Mouse (Mus musculus) thymus, postnatal 36 days (tissue): ENCODE measurements at regions not wholly inside any gene's neighbourhood (a gene's known extent, or its start where the extent isn't known, plus 50 kb on each side); places are given as distances from the start of the nearest gene placed in this dataset.
"Not testable (repeated sequence)": the region's sequence is repeated elsewhere in the genome, so short reads cannot be mapped to it uniquely, and the experiment has no call there.

ENCODE experiments used
- DNase-seq, 2 experiments: peaks; one replicate each; pipeline ENCODE4 v3.0.0; 2022; ENCODE audit warnings: mixed read lengths in 2 of 2

GRCm38 (mm10) chr13:5615327-5615726, 246.0 kb upstream of the Klf6 start:
- no peak for DNase-seq

DNA sequence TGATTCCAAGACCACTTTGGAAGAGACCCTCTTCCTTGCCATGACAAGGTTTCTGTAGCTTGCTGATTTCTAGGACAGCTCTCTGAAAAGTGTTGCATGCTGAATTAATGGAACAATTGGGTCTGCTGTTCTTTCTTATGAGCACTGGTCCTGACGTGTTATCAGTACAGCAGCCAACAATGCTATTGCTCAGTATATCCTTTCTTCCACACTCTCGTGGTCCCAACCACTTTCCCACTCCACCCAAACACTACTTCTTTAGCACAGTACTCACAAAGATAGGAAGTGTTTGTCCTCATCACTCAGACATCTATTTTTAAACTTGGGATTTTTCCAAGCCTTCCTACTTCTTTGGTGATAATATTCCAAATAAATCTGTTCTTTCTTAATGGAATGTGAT, 233.2 kb upstream of the Klf6 start:
- DNase-seq = no peak

- no peak for DNase-seq
Measured at GRCm38 (mm10) chr13:5634960-5635359, 226.3 kb upstream of the Klf6 start.

GRCm38 (mm10) chr13:5641743-5642510, 219.4 kb upstream of the Klf6 start:
- DNase-seq = no peak

DNA sequence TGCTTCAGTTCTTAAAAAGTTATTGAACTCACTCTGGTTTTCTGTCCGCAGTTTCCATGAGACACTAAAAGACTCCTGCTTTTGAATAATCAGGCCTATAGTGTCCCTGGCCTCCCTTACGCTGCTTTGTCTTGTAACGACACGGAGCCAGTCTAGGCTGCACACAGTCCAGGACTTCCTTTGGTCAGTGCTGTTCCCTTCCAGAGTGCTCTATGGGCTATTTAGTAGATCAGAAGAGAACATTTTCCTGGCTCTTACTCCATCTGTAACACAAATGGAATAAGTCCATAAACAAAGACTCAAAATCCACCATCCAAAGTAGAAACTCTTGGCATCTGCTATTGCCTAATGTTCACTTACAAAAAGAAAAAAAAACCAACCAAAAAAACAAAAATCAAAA, 213.0 kb upstream of the Klf6 start:
- DNase-seq = no peak

- no peak for DNase-seq
Measured at GRCm38 (mm10) chr13:5657556-5657955, 203.7 kb upstream of the Klf6 start.

DNA sequence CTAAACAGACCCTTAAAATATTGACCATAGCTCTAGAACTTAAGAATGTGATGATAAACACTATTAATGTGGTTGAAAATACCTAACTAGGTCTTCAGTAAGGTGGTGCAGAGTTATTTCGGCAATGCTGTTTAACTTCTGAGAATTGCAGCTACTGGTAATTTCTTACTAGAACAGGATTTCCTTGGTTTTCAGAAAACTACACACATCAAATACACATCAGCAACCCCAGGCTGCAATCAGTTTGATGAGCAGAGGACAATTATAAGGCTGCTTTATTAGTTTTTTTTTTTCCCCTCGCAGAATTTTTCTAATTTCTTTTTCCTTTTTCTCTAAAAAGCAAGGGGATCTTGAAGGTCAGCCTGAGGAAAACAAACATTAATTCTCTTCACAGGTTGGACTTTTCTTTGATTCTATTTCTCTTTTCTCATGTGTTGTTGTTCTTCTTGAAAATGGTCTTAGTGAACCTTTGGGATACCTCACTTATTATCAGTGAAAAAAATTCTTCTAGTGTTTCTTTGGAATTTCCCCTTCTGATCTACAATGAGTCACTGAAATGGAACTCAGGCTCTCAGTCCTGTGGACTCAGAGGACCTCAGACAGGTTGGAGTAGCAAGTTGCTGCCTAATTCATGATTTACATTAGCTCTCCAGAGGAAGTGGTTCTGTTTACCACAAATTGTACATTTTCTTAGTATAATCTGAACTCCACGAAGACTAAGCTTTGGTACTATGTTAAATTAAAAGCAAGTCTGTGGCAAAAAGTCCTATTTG, 194.9 kb upstream of the Klf6 start:
- DNase-seq = no peak

DNA sequence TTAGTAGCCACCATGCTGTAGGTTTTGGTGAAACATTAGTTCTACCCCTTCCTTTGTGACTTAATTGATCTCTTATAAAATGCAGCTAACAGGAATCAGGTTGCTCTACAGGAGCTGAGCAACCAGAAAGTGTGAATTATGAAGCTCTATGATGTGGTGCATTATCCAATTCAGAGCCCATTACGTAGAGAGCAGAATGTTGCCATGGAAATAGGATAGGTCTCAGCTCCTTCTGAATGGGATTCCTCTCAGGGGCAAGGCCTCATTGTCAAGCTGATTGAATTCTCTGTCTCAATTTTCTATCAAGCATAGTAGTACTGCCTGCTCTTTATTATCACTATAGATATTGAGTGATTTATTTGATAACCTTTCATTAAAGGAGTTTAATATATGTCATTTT, 185.6 kb upstream of the Klf6 start:
- DNase-seq = no peak

GRCm38 (mm10) chr13:5690124-5690523, 171.2 kb upstream of the Klf6 start:
- no peak for DNase-seq

DNA sequence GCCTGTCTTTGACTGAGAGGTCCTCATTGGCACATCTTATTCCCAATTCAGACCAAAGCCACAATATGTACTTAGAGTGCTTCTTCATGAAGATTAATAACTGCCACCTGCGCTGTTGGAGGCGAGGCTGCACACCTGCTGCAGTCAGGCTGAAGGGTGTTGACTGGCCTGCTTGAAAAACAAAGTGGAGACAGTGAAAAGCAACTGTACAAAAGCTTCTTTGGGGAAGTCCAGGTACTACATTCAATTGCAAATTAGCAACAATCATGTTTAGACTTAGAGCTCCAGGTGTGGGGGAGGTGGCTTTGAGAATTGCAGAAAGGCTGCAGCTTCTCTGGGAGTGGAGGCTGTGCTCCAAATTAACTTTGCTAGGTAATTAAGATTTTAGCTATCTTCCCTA, 170.6 kb upstream of the Klf6 start:
- not testable (repeated sequence) for DNase-seq

DNA sequence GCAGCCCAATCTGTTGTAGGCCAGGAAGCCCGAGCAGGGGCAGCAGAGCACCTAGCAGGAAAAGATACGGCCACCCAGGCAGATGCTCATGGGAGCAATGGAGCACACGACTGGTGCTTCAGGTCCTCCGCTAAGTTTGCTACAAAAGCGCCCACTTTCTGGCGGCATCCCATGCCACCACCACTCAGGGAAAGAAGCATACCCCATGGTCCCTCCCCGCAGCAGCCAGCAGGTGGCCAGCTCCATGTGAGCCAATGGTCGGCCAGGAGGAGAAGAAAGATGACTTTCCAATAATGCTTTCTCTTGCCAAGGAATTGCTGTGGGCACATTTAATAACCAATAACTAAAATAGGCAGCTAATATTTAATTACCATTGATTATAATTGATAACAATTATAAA, 166.7 kb upstream of the Klf6 start:
- no peak for DNase-seq

DNA sequence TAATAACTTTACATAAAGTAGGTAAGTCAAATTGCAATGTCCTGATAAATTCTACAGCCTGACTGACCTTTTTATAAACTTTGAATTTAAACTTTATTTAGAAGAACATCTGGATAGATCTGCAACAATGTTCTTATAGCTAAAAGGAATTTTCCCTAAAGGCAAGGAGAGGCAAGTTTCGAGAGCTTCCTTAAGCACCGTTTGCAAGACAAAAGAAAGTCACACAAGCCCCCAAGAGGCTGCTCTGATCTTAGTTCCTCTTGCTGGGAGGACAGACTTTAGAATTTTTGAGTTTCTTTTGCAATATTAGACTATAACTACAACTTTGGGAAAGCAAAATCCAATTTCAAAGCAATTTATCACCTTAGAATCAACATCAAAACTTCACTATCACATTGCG, 165.7 kb upstream of the Klf6 start:
- not testable (repeated sequence) for DNase-seq

GRCm38 (mm10) chr13:5696377-5696776, 164.9 kb upstream of the Klf6 start:
- DNase-seq = no peak

GRCm38 (mm10) chr13:5697329-5697728, 164.0 kb upstream of the Klf6 start:
- DNase-seq = not testable (repeated sequence)

- DNase-seq = no peak
Measured at GRCm38 (mm10) chr13:5702071-5702470, 159.2 kb upstream of the Klf6 start.

- DNase-seq = no peak
Measured at GRCm38 (mm10) chr13:5704991-5705390, 156.3 kb upstream of the Klf6 start.

GRCm38 (mm10) chr13:5711646-5712045, 149.6 kb upstream of the Klf6 start:
- no peak for DNase-seq

DNA sequence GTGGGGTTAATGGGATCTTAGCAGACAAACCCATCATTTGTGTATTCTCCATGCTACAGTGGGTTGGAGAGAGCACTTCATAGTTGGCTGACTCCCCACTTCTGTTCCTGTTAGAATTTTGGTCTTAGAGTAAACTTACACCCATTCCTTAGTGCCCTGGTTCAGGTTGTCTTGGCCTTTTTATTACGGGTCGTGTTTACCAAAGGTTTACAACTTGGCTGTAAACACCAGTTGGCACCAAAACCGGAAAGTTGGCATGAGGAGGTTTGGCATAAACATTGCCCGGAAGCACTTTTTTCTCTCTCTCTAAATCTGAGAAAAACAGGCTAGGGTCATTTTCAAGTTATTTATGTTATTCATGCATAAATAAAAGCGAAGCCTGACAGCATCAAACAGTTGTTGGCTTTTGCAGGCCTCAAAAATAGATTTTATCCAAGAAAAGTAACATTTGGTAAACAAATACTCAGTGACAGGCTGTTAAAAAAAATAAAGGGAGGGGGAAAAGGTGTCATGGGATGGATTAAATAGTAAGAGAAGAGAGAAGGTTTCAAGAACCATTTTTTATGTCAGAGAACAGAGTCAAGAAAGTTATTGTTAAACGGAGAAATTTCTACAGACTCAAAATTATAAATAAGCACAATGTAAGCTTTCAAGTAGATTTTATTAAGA, 148.0 kb upstream of the Klf6 start:
- no peak for DNase-seq

DNA sequence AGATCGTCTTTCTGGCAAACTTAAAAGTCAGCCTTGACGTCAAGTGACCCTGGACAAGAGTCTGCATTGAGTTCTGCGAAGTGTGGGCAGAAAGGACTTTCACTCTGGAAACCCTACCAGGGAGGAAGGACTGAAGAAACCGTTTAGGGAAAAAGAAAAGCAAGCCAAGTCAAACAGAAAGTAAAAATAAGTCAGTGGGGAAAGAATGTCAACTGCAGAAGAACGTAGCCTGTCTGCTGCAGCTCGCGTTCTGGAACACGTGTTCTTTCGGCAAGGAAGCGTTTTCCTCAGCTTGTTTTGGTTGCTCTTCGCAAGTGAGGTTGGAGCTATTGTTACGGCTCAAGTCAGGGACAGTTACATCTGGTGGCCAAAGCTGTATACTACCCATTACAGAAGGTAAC, 147.1 kb upstream of the Klf6 start:
- peak; percentile 12 to 20 for DNase-seq

GRCm38 (mm10) chr13:5714793-5715192, 146.5 kb upstream of the Klf6 start:
- no peak for DNase-seq

GRCm38 (mm10) chr13:5716749-5717148, 144.5 kb upstream of the Klf6 start:
- no peak for DNase-seq

DNA sequence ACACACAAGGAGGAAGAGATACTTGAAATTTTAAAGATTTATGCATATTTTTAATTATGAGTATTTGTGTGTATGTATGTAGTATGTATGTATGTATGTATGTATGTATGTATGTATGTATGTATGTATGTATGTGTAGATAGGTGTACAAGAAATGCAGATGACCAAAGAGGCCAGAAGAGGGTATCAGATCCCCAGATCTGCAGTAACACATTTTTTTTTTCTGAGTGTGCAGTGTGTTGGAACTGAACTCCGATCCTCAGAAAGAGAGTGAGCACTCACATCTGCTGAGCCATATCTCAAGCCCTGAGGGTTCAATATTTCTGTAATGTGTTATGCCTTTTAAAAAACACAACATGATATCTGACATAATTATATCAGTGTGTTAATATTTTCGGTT, 138.0 kb upstream of the Klf6 start:
- DNase-seq = no peak

- DNase-seq = no peak
Measured at GRCm38 (mm10) chr13:5724364-5724763, 136.9 kb upstream of the Klf6 start.

GRCm38 (mm10) chr13:5725984-5726383, 135.3 kb upstream of the Klf6 start:
- DNase-seq = no peak
